Mouse (Mus musculus): Measurements from ENCODE around the gene Phlda3.
A peak's percentile ranks its signal among the peaks of the same experiment; 100 is the strongest.

GRCm38 (mm10) chr1:135787799-135788198 lies 21.9 kb downstream of the Phlda3 start:
- TF ChIP-seq CTCF (IDR thresholded peaks at IDR 0.05; ENCODE audit: low read depth, low read length) = peak; percentile 30; the same call in 1 of the 2 replicates
- no peak for TF ChIP-seq POLR2A (IDR thresholded peaks at IDR 0.05; ENCODE audit: borderline replicate concordance, low read depth, low read length)
